Mouse (Mus musculus): ENCODE data around the gene Tusc2.

The Tusc2 gene

DNA sequence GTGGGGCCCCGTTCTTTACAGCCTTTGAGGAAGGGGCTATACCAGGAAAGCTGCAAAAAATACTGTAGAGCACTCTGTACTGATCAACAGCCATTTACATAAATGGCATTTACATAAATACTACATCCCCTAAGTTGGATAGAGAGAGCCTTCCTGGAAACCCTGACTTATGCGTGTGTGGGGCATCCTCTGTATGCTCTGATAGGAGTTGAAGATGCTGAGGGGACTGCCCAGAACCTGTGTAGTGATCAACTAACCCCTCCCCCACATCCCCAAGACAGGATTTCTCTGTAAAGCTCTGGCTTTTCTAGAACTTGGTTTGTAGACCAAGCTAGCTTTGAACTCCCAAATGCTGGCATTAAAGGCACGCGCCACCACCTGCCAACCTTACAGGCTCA, 46.4 kb downstream of the Tusc2 start:
- DNase-seq (ENCODE audit: low spot score in 2 of 2): no peak

DNA sequence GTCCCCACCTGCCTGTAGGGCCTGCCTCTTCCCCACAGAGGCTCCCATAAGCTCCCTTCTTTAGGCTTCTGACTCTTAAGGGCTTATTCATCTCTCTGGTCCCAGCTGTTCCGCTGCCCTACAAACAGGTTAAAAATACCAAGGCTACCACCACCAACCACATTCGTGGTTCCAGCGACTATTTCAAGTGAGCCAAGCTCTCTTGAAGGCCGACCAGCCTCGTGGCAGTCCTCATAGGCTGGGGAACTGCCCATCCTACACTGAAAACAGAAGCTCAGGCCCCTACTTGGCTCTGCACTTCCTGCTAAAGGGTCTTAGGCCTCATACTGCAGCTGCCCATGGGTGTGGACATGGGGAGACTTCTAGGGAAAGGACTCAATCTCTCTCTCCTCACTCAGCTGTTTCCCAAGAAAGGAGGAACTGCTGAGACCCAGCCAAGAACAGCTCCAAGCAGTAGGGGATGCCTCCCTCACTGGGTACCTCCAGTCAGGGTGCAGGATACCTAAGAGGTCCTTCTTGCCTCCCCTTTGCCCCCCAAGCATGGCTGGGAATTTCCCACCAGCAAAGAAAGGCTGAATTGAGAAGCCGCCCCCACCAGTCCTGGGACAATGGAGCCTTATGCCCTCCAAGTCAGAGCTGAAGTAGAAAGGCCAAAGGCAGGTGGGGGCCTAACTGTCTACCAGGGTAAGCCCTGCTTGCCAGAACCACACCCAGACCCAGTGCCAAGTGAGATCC, 48.6 kb downstream of the Tusc2 start:
- peak in 1 of 2 experiments; percentile 51 for DNase-seq (ENCODE audit: low spot score in 2 of 2)

GRCm38 (mm10) chr9:107612191-107612944, 49.3 kb downstream of the Tusc2 start:
- DNase-seq (ENCODE audit: low spot score in 2 of 2): peak; percentile 99

DNA sequence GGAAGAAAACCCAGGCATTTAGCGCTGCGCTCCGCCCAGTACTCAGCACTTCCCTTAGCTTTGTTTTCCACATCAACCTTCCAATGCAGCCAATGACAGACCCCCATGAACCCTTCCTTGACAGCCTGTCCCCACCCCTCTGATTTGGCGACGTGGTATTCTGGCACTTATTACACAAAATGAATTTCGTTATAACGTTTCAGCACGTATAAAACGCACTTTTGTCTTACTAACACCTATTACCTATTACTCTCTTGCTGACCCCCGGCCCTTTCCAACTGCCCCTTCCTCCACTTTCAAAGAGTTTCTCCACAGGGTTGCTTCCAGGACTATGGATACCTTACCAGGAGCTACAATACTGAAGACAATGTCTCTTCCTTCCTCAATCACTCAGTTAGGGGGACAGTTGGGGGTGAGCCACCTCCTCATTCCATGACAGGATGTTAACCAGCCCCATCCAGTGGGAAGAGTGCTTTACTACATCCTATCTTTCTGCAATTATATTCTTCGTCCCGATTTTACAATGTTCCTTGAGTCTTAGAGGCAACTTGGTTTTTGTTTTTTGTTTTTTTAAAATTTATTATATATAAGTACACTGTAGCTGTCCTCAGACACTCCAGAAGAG, 50.0 kb downstream of the Tusc2 start:
- no peak for DNase-seq (ENCODE audit: low spot score in 2 of 2)

DNA sequence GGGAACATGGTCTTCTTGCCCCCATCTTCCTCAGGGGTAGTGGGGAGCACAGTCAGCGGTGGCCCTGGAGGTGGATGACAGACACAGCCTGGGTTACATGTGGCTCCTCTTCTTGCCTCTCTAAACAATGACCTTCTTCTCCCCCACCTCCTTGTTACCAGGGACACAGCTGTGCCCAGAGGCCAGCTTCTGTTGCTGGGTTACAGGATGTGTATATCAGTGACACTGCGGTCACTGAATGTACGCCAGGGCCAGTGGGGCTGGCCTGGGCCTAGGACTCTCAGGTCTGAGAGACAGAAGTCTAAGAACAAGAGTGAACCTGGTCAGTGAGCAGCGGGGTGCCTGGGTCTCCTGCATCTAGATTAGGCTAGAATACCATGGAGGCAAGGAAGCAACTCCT, 52.0 kb downstream of the Tusc2 start:
- DNase-seq (ENCODE audit: low spot score in 2 of 2): no peak

Measured in frontal cortex, postnatal 36 days (tissue).